Mouse (Mus musculus): ENCODE results near the gene Saa3. TPM values are rescaled to one million over a fixed set of nuclear protein-coding genes. Genes with fewer than 3 reads are reported as not detected.
"Not testable (repeated sequence)": the region's sequence is repeated elsewhere in the genome, so short reads cannot be mapped to it uniquely, and the experiment has no call there.

Gene Saa3
- polyA plus RNA-seq, 1 experiment from 2014 or later = not detected

DNA sequence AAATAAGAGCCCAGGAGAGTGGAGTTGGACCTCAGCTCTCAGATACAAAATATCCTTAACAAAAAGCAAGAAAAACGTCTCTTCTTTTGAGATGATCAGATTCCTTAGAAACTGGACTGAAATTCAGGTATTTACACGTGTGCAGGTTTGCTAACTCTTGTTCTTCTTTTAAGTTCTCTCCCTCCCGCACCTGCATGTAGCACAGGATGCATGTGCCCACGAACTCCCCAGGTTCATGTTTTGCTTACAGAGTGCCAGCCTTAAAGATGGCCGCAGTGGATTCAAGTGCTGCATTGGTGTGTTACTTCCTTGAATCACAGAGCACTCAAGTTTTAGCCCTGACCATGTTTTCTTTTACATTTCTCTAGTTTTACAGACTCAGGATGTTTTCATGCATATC lies 28.7 kb downstream of the Saa3 start:
- WGBS = 88% methylated on average over 5 of the region's 5 CpGs
- DNase-seq (ENCODE audit: low spot score) = no peak

DNA sequence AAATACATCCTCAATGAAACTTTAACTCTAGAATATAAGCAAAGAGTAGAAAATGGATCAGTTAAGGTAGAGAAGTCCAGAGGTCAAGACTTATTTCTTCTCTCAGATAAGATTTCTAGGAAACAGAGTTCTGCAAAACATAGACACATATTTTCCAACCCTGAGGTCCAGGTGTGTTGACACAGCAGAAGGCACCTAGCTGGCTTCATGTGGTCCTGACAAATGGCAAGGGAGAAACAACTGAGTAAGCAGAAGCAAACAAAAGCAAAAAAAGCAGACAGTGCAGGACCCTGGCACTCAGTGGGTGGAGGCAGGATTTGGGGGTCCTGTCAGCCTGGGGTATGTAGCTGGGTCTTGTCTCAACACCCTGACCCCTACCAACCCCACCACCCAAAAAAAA lies 34.8 kb downstream of the Saa3 start:
- Histone ChIP-seq H3K27me3 (ENCODE audit: insufficient read depth, poor library complexity, severe bottlenecking) (no peaks in the 10 kb centered on the region), H3K36me3 (no peaks in the 10 kb centered on the region), H3K4me1 (replicated peaks) (0 out of 2 replicates have a peak, but pooled peaks cover 5% of the 10 kb centered on the region), H3K4me3 (no peak overlapping the region), H3K27ac (no peak overlapping the region), H3K9me3 (no peaks in the 10 kb centered on the region)
- DNase-seq (ENCODE audit: low spot score) = no peak

More for the DNA sequence above, 28.7 kb downstream of the Saa3 start:
- Histone ChIP-seq H3K4me3 (no peak overlapping the region), H3K27me3 (ENCODE audit: insufficient read depth, poor library complexity, severe bottlenecking) (no peaks in the 10 kb centered on the region), H3K27ac (no peak overlapping the region), H3K36me3 (peaks cover 47% of the 10 kb centered on the region), H3K4me1 (replicated peaks) (no peaks in the 10 kb centered on the region), H3K9me3 (no peaks in the 10 kb centered on the region)

- not testable (repeated sequence) for H3K27me3 ChIP-seq (ENCODE audit: insufficient read depth, poor library complexity, severe bottlenecking); H3K4me3 ChIP-seq; DNase-seq (ENCODE audit: low spot score); H3K9me3 ChIP-seq; H3K4me1 ChIP-seq (replicated peaks); H3K36me3 ChIP-seq; H3K27ac ChIP-seq
- WGBS = 88% methylated on average over 7 of the region's 7 CpGs
Observed at GRCm38 (mm10) chr7:46679044-46679443, 36.5 kb downstream of the Saa3 start.

DNA sequence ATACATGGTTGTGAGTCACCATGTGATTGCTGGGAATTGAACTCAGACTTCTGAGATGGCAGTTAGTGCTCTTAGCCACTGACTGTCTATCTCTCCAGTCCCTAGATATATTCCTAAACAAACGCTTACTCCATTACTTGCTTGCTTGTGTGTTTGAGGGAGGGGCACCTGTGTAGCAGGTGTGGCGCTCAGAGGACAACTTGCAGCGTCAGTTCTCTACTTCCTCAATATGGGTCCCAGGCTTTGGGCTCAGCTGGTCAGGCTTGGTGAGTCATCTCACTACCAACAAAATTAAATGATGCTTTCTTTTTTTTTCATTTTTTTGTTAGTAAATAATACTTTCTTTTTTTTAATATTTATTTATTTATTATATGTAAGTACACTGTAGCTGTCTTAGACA lies 37.1 kb downstream of the Saa3 start:
- Histone ChIP-seq H3K36me3 (no peaks in the 10 kb centered on the region), H3K27me3 (ENCODE audit: insufficient read depth, poor library complexity, severe bottlenecking) (no peaks in the 10 kb centered on the region), H3K9me3 (no peaks in the 10 kb centered on the region), H3K27ac (no peak overlapping the region), H3K4me3 (no peak overlapping the region), H3K4me1 (replicated peaks) (0 out of 2 replicates have a peak, but pooled peaks cover 5% of the 10 kb centered on the region)
- WGBS = 94% methylated on average over 3 of the region's 3 CpGs
- DNase-seq (ENCODE audit: low spot score) = no peak

DNA sequence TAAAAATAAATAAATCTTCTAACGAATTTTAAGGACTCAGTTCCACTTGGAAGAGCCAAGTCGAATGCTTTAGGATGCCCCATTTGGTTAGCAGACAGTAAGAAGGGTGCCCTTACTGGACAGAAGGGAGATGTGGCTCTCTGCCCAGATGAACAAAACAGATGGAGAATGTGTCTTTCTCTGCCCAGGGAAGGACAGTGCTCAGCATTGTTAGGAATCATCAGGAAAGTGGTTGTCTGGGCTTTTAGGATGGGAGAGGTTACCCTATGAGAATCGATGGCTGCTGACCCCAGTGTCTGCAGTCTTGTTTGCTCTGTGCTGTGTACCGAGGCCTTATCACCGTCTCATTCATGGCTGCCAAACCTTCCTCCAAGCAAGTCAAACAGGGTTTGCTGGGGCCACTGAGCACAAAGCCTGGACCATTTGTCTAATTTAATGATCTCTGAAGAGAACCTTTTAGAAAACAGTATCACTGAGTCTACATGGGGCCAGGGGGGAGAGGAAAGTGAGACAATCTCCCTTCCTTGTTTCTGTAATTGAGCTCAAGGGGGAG lies 38.6 kb downstream of the Saa3 start:
- DNase-seq (ENCODE audit: low spot score) = no peak
- 0 out of 2 replicates have a peak, but pooled peaks cover 5% of the 10 kb centered on the region for H3K4me1 ChIP-seq (replicated peaks)
- H3K27me3 ChIP-seq (ENCODE audit: insufficient read depth, poor library complexity, severe bottlenecking) = no peaks in the 10 kb centered on the region
- no peaks in the 10 kb centered on the region for H3K9me3 ChIP-seq
- no peak overlapping the region for H3K4me3 ChIP-seq
- H3K36me3 ChIP-seq = no peaks in the 10 kb centered on the region
- WGBS = 72% methylated on average over 5 of the region's 5 CpGs
- H3K27ac ChIP-seq = peak overlapping the region; percentile 3; the same call in 1 of the 2 replicates

GRCm38 (mm10) chr7:46675886-46676285 lies 39.6 kb downstream of the Saa3 start:
- H3K27ac ChIP-seq = no peak overlapping the region
- H3K9me3 ChIP-seq = no peaks in the 10 kb centered on the region
- H3K36me3 ChIP-seq = no peaks in the 10 kb centered on the region
- no peak overlapping the region for H3K4me3 ChIP-seq
- H3K4me1 ChIP-seq (replicated peaks) = 0 out of 2 replicates have a peak, but pooled peaks cover 5% of the 10 kb centered on the region
- H3K27me3 ChIP-seq (ENCODE audit: insufficient read depth, poor library complexity, severe bottlenecking) = no peaks in the 10 kb centered on the region
- WGBS = 87% methylated on average over 8 of the region's 8 CpGs
- DNase-seq (ENCODE audit: low spot score) = no peak

- Histone ChIP-seq H3K27me3 (ENCODE audit: insufficient read depth, poor library complexity, severe bottlenecking) (no peaks in the 10 kb centered on the region), H3K36me3 (no peaks in the 10 kb centered on the region), H3K27ac (no peak overlapping the region), H3K9me3 (no peaks in the 10 kb centered on the region), H3K4me1 (replicated peaks) (0 out of 2 replicates have a peak, but pooled peaks cover 5% of the 10 kb centered on the region), H3K4me3 (no peak overlapping the region)
- WGBS = 95% methylated on average over 7 of the region's 7 CpGs
- DNase-seq (ENCODE audit: low spot score) = no peak
Observed at GRCm38 (mm10) chr7:46675061-46675460, 40.4 kb downstream of the Saa3 start.

GRCm38 (mm10) chr7:46672160-46672672 lies 43.3 kb downstream of the Saa3 start, which contains the start of gene Tph1:
Tph1 (minus strand) TSS chr7:46672537.
- Histone ChIP-seq H3K4me3 (no peak within 1 kb of the TSS), H3K9me3 (no peaks in the 10 kb centered on the region), H3K27me3 (ENCODE audit: insufficient read depth, poor library complexity, severe bottlenecking) (peaks cover 20% of the 10 kb centered on the region), H3K27ac (no peak within 1 kb of the TSS), H3K36me3 (no peaks in the 10 kb centered on the region), H3K4me1 (replicated peaks) (peaks cover 9% of the 10 kb centered on the region)
- no peak for DNase-seq (ENCODE audit: low spot score)
- 69% methylated on average over 10 of the region's 10 CpGs for WGBS

- 1% methylated on average over 21 of the region's 21 CpGs for WGBS
- peaks cover 53% of the 10 kb centered on the region for H3K27me3 ChIP-seq (ENCODE audit: insufficient read depth, poor library complexity, severe bottlenecking)
- peaks cover 13% of the 10 kb centered on the region for H3K4me1 ChIP-seq (replicated peaks)
- no peaks in the 10 kb centered on the region for H3K9me3 ChIP-seq
- DNase-seq (ENCODE audit: low spot score) = peak; percentile 56
- peak overlapping the region; percentile 41 for H3K4me3 ChIP-seq
- H3K27ac ChIP-seq = no peak overlapping the region
- H3K36me3 ChIP-seq = no peaks in the 10 kb centered on the region
Observed at GRCm38 (mm10) chr7:46667256-46667655, 48.2 kb downstream of the Saa3 start.

GRCm38 (mm10) chr7:46665236-46665635 lies 50.3 kb downstream of the Saa3 start:
- no peaks in the 10 kb centered on the region for H3K9me3 ChIP-seq
- peaks cover 28% of the 10 kb centered on the region for H3K4me1 ChIP-seq (replicated peaks)
- DNase-seq (ENCODE audit: low spot score) = peak; percentile 66
- 37% methylated on average over 9 of the region's 9 CpGs for WGBS
- no peak overlapping the region for H3K27ac ChIP-seq
- no peak overlapping the region for H3K4me3 ChIP-seq
- H3K27me3 ChIP-seq (ENCODE audit: insufficient read depth, poor library complexity, severe bottlenecking) = peaks cover 53% of the 10 kb centered on the region
- no peaks in the 10 kb centered on the region for H3K36me3 ChIP-seq

Other genes starting within 250 kb of the Saa3 start
- gene Sergef, start 75.9 kb downstream of the Saa3 start, polyA plus RNA-seq (2016; fragmentation: Nextera tagmentation; extraction: Ambion mirVana) = 16.2 and 18.7 TPM in 2 replicates
- gene Tph1, start 43.2 kb downstream of the Saa3 start, polyA plus RNA-seq (2016; fragmentation: Nextera tagmentation; extraction: Ambion mirVana) = 0.67 and 1.6 TPM in 2 replicates
- gene Saal1, start 5.0 kb downstream of the Saa3 start, polyA plus RNA-seq (2016; fragmentation: Nextera tagmentation; extraction: Ambion mirVana) = 35.7 and 44.7 TPM in 2 replicates
- not detected in 2 replicates for gene Saa4, start 16.9 kb upstream of the Saa3 start, polyA plus RNA-seq (2016; fragmentation: Nextera tagmentation; extraction: Ambion mirVana)
- 0.21 and 1.3 TPM in 2 replicates for gene Saa1, start 27.3 kb upstream of the Saa3 start, polyA plus RNA-seq (2016; fragmentation: Nextera tagmentation; extraction: Ambion mirVana)
- 0.29 and 0.58 TPM in 2 replicates for gene Saa2, start 36.1 kb upstream of the Saa3 start, polyA plus RNA-seq (2016; fragmentation: Nextera tagmentation; extraction: Ambion mirVana)
- 20.0 and 21.1 TPM in 2 replicates for gene Hps5, start 80.4 kb upstream of the Saa3 start, polyA plus RNA-seq (2016; fragmentation: Nextera tagmentation; extraction: Ambion mirVana)
- gene Gtf2h1, start 80.4 kb upstream of the Saa3 start, polyA plus RNA-seq (2016; fragmentation: Nextera tagmentation; extraction: Ambion mirVana) = 42.0 and 53.0 TPM in 2 replicates
- gene Ldha, start 125.8 kb upstream of the Saa3 start, polyA plus RNA-seq (2016; fragmentation: Nextera tagmentation; extraction: Ambion mirVana) = 2,204 and 3,422 TPM in 2 replicates
- gene Ldhc, start 145.5 kb upstream of the Saa3 start, polyA plus RNA-seq (2016; fragmentation: Nextera tagmentation; extraction: Ambion mirVana) = not detected in 2 replicates
- 262 and 315 TPM in 2 replicates for gene Tsg101, start 204.3 kb upstream of the Saa3 start, polyA plus RNA-seq (2016; fragmentation: Nextera tagmentation; extraction: Ambion mirVana)
- 9.9 and 12.3 TPM in 2 replicates for gene Uevld, start 242.8 kb upstream of the Saa3 start, polyA plus RNA-seq (2016; fragmentation: Nextera tagmentation; extraction: Ambion mirVana)

Measured in hindbrain, embryonic 10.5 days (tissue).